Mouse (Mus musculus): ENCODE measurements around the gene Lmod1. TPM values are rescaled to one million over a fixed set of nuclear protein-coding genes. Genes with fewer than 3 reads are reported as not detected.

Lmod1 gene
- 0.09 and 0.12 TPM in 2 replicates for polyA plus RNA-seq (2012; rRNA removed)

DNA sequence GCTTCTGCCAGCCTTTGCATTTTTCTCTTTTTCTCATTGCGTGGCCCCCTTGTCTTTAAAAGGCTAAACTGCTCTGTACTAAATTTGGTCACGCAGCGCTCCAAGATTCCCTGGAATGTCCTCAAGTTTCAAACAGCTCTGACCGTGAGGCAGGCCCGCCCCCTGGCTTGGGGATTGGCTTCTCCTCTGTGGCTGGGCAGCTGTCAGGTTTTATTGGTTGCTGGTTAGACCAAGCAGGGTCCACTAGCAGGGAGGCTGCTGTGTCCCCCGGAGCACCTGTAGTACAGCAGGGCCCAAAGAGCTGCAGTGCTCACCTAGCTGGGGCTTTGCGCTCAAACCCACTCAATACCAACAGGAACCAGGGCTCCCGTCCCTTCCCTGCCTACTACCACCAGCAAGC is at the start of gene Lmod1:
Gene Lmod1, plus strand, starts transcription at position 237 of the 400 bp plus-strand sequence.

DNA sequence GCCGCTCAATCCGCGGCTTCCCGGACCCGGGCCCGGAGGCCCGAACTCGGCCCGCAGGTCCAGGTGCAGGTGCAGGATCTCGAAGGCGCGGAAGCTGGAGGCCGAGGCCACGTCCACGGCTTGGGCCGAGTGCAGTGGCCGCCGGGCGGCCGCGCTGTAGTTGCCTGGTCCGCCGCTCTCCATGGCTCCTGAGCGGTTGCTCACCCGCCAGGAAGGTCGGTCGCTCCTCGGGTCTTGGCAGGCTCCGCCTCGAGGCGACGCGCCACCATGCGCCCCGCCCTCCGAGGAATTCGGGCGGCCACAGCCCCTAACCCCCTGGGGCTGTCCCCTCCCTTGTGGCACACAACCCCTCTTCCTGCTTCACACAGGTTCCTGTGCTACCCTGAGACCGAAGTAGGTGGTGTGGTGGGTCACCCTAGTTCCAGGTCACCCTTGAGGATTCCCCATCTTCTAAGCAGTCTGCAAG is 40.7 kb upstream of the Lmod1 start, which contains the start of gene Rnpep:
Gene Rnpep, minus strand, starts transcription at position 259 of the 466 bp plus-strand sequence.

DNA sequence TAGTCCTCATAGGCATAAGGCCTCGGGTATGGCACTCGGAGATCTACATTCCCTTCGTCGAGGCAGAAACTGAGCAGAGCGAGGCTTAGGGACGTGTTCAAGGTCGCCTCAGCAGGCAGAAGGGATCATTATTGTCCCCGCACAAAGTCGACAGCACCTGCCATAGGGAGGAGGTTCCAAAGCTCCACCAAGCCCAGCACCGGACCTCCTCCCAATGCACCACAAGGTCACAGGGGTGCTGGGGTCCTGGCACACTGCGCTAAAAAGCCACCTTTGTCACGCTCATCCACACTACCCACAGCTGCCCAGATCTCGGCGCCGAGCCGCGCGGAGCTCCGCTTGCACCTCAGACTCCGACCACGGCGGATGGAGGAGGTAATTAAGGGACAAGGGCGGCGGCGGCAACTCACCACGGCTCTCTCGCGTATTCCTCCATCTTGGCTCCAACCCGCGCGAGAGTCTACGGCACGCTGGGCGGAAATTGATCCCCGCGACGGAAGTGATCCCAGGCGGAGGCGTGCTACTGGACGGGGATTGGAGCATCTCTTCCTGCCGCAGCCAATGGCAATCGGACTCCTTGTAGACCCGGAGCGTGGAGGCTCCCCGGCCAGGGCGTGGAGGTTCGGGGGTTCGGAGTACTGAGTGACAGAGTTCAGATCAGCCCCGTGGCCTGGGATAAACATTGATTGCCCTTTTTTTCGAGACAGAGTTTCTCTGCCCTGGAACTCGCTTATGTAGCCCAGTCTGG is 11.1 kb upstream of the Lmod1 start, which contains the start of gene Timm17a:
Gene Timm17a, minus strand, starts transcription at position 495 of the 748 bp plus-strand sequence.

DNA sequence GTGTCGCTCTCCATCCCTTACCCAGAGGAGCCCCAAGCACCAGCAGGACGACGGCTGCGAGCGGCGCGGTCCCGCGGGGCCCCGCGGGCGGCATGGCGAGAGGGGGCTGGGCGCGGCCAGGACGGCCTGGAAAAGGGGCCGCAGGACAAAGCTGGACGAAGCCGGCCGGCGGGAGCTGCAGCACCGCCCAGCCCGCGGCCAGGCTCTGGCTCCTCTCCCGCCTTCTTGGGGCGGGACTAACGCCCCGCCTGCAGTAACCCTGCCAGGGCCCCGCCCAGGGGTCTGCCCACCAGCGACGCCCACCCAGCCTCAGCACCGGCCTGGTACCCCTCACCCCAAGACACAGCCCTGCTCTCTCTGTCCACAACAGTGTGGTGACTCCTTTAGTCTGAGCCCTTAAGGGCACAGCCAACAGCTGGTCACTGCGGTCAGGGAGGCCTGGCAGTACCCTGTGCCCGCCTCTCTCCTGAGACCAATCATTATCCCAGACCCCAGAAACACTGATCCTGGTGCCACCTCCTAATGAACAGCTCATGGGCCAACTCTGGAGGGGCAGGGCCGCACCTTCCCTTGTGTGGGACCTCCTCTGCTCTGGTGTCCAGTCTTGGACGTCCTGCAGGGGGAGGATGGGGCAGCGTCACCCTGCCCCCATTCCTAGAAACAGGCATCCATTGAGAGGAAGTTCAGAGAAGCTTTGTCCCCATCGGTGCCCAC is 50.4 kb downstream of the Lmod1 start, which contains the start of gene Shisa4:
Gene Shisa4, minus strand, starts transcription at position 370 of the 714 bp plus-strand sequence.

Other genes starting within 250 kb of the Lmod1 start
- 0.03 TPM in 2 replicates for gene Lgr6, start 219.5 kb upstream of the Lmod1 start, polyA plus RNA-seq (2012; rRNA removed)
- gene Ptpn7, start 192.1 kb upstream of the Lmod1 start, polyA plus RNA-seq (2012; rRNA removed) = 10.6 and 13.6 TPM in 2 replicates
- gene Arl8a, start 178.0 kb upstream of the Lmod1 start, polyA plus RNA-seq (2012; rRNA removed) = 8.8 and 10.0 TPM in 2 replicates
- not detected in 2 replicates for gene Gpr37l1, start 157.1 kb upstream of the Lmod1 start, polyA plus RNA-seq (2012; rRNA removed)
- 0.59 and 0.68 TPM in 2 replicates for gene Elf3, start 66.2 kb upstream of the Lmod1 start, polyA plus RNA-seq (2012; rRNA removed)
- gene Rnpep, start 40.7 kb upstream of the Lmod1 start, polyA plus RNA-seq (2012; rRNA removed) = 8.3 and 9.1 TPM in 2 replicates
- 26.1 and 30.5 TPM in 2 replicates for gene Timm17a, start 11.0 kb upstream of the Lmod1 start, polyA plus RNA-seq (2012; rRNA removed)
- gene Shisa4, start 50.4 kb downstream of the Lmod1 start, polyA plus RNA-seq (2012; rRNA removed) = 0.63 and 0.68 TPM in 2 replicates
- 18.1 and 21.1 TPM in 2 replicates for gene Ipo9, start 105.7 kb downstream of the Lmod1 start, polyA plus RNA-seq (2012; rRNA removed)

Measured in liver, embryonic 14 days (tissue).